Mouse (Mus musculus) gastrocnemius, adult 18-20 months (tissue): ENCODE measurements at regions not wholly inside any gene's neighbourhood (a gene's known extent, or its start where the extent isn't known, plus 50 kb on each side); places are given as distances from the start of the nearest gene placed in this dataset.

Experiments
- DNase-seq: peaks from one replicate; pipeline ENCODE4 v3.0.0; 2021; ENCODE audit warnings: low spot score

GRCm38 (mm10) chr10:83896160-83896559 lies 173.5 kb downstream of the 1500009L16Rik start:
- no peak for DNase-seq

GRCm38 (mm10) chr10:83897558-83897957 lies 174.9 kb downstream of the 1500009L16Rik start:
- no peak for DNase-seq

DNA sequence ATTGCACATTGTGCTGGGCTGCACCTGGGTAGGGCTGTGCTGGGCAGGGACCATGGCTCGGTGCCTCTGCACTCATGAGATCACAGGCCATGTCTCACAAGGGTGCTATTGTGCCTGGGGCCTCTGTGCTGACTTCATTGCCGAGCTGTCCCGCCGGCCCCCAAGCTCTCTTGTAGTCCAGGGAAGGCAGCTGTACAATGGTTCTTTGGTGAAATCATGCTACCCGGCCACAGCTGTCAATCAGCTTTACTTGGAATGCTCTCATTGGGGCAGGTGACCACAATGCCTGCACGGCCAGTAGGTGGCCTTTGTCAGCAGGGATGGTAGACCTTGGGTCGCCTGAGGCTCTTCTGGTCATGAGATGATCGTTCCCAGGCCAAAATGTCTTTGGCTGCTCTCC lies 184.1 kb downstream of the 1500009L16Rik start:
- no peak for DNase-seq

DNA sequence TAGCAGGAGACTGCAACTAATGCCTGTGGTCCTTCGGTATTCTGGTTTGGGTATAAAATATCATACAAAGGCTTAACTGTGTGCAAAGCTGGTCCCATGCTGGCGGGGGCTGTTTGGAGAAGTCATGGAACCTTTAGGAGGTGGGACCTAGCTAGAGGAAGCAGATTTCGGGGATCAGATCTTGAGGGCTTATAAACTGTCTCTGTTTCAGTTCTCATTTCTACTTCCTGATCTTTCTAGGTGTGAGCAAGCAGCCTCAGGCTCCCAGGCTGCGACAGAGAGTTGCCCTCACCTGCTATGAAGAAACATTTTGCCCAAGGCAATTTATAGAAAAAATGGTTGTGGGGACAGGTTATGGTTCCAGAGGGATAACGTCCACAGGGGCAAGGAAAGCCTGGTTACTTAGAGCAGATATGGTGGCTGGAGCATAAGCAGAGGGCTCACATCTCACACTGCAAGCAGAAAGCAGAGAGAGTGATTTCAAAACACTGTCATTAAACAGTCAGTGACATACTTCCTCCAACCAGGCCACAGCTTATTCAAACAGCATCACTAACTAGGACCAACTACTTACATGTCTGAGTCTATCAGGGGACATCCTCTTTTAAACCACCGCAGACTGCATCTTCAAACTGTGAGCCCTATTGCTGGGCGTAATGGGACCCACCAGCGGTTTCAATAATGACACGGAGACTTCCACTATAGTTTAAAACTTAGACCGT lies 188.1 kb downstream of the 1500009L16Rik start:
- no peak for DNase-seq

- no peak for DNase-seq
Measured at GRCm38 (mm10) chr10:83914401-83915132, 191.9 kb downstream of the 1500009L16Rik start.

DNA sequence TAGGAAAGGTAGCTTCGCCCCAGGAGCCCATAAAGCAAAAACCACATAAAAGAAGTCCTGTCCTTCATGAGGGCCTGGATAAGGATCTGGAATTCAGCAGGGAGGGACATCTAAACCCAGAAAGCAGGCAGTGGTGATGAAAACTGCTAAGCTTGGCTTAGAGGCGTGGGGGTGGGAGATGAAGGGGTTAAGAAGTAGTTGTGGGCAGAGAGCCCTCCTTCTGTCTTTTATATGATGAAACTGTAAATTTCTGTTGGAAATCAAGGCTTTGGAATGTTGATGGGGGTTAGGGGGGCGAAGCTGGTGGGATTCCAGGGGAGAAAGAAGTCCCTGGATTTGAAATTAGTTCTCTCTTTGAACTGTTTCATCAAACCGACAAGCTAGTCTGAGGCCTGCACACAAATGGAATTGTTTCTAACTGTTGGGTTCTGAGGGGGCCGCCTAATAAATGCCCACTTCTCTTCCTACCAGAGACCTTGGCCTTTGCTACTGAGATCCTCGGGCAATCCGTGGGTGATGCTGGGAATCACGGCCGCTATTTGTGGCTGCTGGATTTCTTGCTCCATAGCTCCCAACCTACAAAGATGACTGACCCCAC lies 192.6 kb downstream of the 1500009L16Rik start:
- DNase-seq: no peak

GRCm38 (mm10) chr10:83926990-83927389 lies 204.3 kb downstream of the 1500009L16Rik start:
- no peak for DNase-seq

DNA sequence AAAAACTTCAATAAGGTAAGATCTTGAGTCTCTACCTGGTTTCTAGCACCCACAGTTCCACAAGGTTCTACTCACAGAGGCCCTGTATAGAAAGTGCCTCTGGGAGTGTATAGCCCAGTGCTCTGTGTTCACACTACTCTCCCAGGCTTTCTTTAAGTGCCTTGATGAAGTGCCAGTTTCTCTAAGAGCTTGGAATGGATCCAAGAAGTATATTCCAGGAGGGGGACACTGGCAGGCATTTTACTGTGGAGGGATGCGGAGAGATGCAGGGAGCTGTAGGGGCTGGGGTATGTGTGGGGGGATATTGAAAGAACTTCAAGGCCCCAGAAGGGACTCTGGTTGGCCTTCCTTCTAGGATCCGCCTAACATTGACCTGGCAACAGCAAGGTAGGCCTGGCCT lies 204.9 kb downstream of the 1500009L16Rik start:
- no peak for DNase-seq

DNA sequence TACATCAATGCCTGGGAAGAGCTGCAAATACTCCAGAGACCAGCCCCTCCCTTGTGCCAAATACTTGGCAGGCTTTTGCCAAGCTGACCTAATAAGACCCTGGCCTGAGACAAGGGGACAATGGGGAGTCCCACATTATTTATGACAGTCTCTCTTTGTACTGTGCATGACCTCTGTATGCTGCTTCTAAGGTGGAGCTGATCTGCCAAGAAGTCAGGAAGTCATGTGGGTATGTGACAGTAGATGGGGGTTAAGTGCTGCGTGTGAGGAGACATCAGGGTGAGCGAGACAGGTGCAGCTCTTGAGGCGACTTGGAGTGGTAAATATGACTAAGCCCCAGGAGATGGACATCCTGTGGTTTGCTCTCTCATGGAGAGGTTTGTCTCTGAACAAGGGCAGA lies 209.1 kb downstream of the 1500009L16Rik start:
- no peak for DNase-seq

- no peak for DNase-seq
Measured at GRCm38 (mm10) chr10:83933201-83933600, 210.5 kb downstream of the 1500009L16Rik start.

- DNase-seq: peak; percentile 9
Measured at GRCm38 (mm10) chr10:83934498-83934897, 211.8 kb downstream of the 1500009L16Rik start.

DNA sequence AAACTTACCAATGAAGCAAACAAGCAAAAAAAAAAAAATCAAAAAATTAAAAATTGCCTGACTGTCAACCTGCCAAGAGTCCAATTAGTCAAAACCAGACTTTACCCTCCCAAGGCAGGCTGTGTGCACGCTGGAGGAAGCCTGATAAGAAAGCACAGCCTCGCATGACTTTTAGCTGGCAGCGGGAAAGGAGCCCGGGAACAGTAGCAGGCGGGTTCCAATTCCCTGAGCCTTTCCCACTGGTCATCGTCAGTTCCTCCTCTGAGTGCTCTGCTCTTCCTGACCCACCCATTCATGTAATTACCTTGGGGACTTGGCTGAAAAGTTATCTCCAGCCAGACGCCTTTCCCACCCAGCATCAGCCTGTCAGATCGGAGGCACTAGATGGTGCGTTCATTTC lies 214.5 kb downstream of the 1500009L16Rik start:
- peak; percentile 30 for DNase-seq

- DNase-seq: no peak
Measured at GRCm38 (mm10) chr10:83942101-83942500, 219.4 kb downstream of the 1500009L16Rik start.

GRCm38 (mm10) chr10:83944158-83944557 lies 221.5 kb downstream of the 1500009L16Rik start:
- DNase-seq: no peak

GRCm38 (mm10) chr10:83944897-83945296 lies 222.2 kb downstream of the 1500009L16Rik start:
- DNase-seq: no peak

DNA sequence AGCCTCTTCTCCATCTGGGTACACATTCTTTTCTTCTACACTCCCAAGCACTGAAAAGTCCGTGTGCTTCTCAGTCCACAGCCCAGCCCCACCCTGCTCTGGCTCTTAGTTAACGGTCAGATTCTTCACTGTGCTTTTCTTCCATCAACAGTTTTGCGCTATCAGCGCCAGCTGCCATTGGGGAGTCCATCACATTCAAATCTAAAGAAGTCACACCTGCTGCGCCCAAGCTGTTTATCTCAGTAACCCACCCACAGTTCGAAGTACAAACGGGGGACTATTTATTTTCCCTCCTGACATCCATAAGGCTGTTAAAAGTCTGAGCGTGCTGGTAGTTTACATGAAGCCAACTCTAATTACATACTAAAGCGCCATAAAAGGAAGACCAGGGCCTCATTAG lies 222.8 kb downstream of the 1500009L16Rik start:
- DNase-seq: no peak

DNA sequence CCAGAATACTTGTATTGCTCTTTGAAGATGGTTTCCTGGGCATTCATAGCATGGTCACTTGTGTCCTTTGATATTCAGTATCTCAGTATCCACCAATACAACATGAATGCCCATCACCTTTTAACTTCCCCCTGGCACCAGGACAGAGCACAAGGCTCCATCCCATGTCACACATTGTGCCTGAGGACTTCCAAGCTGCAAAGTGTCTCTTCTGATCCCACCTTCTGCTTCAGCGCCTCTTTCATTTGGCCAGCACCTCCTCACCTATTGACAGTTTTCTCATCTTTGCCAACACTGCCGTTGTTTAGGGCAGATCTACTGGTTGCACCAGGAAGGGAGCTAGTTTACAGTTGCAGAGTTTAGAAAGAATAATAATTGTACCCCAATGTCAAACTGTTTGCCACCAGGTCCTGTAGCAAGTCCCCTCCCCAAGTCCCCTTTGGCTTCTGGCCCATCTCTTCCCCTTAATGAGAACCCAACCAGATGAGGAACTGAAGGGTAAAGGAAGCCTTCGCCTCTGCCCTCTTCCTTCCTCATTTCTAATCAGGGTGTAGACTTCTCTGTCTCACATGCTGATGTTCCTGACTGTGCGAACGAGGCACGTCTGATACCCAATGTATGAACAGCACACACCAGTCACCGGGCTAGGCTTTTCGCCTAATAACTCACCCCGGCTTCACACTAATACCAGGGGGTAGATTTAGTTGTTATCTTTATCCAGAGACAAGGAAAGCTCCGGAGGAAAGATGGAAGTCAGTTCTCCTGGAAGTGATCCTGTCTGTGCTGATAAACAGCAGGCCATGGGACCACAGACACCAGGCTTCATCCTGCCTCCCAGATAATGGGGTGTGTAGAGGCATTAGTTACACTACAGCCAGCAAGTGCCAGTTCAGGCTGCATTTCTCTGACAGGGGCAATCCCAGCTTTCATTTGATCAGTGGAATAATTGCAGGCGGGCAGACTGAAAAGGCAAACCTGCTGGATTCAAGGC lies 223.8 kb downstream of the 1500009L16Rik start:
- no peak for DNase-seq

GRCm38 (mm10) chr10:83957118-83957759 lies 234.6 kb downstream of the 1500009L16Rik start:
- no peak for DNase-seq

- DNase-seq: no peak
Measured at GRCm38 (mm10) chr10:83958397-83958796, 235.7 kb downstream of the 1500009L16Rik start.

- no peak for DNase-seq
Measured at GRCm38 (mm10) chr10:83958826-83959225, 236.2 kb downstream of the 1500009L16Rik start.

DNA sequence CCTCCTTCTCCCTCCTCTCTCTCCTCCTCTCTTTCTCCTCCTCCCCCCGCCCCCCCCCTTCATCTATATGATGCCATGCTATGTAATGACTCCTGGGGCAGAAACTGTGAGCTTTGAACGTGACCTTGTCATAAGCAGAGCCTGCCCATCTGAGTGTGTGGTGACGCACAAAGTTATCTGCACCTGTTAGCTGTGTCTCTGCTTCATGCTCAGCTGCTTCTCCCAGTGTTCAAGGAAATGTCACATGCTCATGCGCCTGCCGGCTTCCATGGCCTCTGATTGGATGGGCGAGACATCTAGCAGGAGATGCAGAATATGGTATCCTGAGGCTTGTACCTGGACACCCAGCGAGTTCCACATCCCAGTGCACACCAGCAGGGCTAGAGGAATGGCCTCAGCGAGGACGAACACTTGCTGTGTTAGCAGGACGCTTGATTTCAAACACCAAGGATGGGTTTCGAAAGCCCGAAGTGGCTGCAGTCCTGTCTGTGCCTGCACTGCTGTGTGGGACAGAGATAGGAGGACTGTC lies 240.6 kb downstream of the 1500009L16Rik start:
- DNase-seq: no peak
